In the genomic region with DNA sequence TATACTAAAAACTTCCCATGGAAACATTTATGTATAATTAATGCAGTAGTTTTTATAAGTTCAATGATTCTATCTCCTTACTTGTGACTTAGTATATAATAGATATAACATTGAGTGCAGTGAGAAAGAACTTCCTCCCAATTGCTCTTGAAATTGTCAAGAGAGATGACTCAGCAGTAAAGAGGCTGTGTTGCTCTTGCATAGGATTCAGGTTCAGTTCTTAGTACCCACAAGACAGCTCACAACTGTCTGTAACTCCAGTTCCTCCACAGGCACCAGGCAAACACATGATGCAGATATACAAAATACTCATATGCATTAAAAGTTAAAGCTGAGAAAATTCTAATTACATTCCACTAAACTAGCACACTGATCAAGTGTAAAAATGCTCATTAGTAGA, we compare ENCODE assay signal across 25 mouse cellular contexts. TPM values are rescaled to one million over a fixed set of nuclear protein-coding genes. Genes with fewer than 3 reads are reported as not detected.
A peak's percentile ranks its signal among the peaks of the same experiment; 100 is the strongest.
DNase-seq lines count a peak whose midpoint lies in the region; ATAC-seq and TF ChIP-seq lines count a peak whose summit lies in the region.
"Had no signal": no experiment of that assay in that cellular context is flagged by ENCODE, and none has a peak within 500 bp of the region (broad histone marks: within the 10 kb centered on the region; RNA-seq: fewer than 3 reads in every experiment).

No protein-coding gene starts in this region.

- no peak for TF ChIP-seq EP300 in CH12.LX (IDR thresholded peaks at IDR 0.05; ENCODE audit: low read length)

- TF ChIP-seq POLR2A in CH12.LX (IDR thresholded peaks at IDR 0.05; ENCODE audit: low read depth, low read length), result no peak

- H3K36me3 ChIP-seq in CH12.LX (replicated peaks in 1 of 2; ENCODE audit: control insufficient read depth in 1 of 2, insufficient read depth in 1 of 2, low read length in 1 of 2), result peaks cover 20 to 52% of the 10 kb centered on the region in 2 experiments
- peaks cover 47% of the 10 kb centered on the region for H3K36me3 ChIP-seq in liver, embryonic 13.5 days

- no peaks in the 10 kb centered on the region for H3K9me3 ChIP-seq in CH12.LX (replicated peaks; ENCODE audit: low read length)
- no peaks in the 10 kb centered on the region for H3K9me3 ChIP-seq in liver, embryonic 13.5 days (replicated peaks)
- H3K9me3 ChIP-seq: heart, embryonic 12.5 days; limb, embryonic 10.5 days; midbrain, embryonic 13.5 days; neural tube, embryonic 13.5 days had no signal

- H3K27me3 ChIP-seq in CH12.LX (replicated peaks), result no peaks in the 10 kb centered on the region
- no peaks in the 10 kb centered on the region for H3K27me3 ChIP-seq in liver, embryonic 13.5 days
- H3K27me3 ChIP-seq: heart, embryonic 12.5 days; midbrain, embryonic 13.5 days; neural tube, embryonic 13.5 days; Patski had no signal

- in situ Hi-C loops in CH12.LX (cut with MboI; ENCODE audit: low pct_ligation_motif_present, low pct_unique_long_range_greater_than_20kb, low sequenced_read_pairs), result loop anchor here (10.0 kb wide), 1 partner anchor 347 kb away; no protein-coding TSS in a partner anchor

- peak; percentile 57; the same call in 1 of the 2 replicates for ATAC-seq in liver, embryonic 13.5 days (ENCODE audit: low read depth)
- ATAC-seq in megakaryocyte-erythroid progenitor cell, adult 5-6 weeks (replicated peaks; ENCODE audit: low FRiP score, low TSS enrichment, poor library complexity, severe bottlenecking), result 0 out of 2 replicates have a peak, but pooled peaks have one; percentile 18
- ATAC-seq: midbrain, embryonic 13.5 days; Patski had no signal

- H3K79me2 ChIP-seq in CH12.LX (replicated peaks; ENCODE audit: control insufficient read depth, extremely low read depth, insufficient read depth, poor library complexity, severe bottlenecking), result no peaks in the 10 kb centered on the region

- no peak for TF ChIP-seq RAD21 in CH12.LX (IDR thresholded peaks at IDR 0.05; ENCODE audit: low read depth, low read length)

- no peak overlapping the region for H3K27ac ChIP-seq in CH12.LX (ENCODE audit: insufficient read depth, low read depth)
- H3K27ac ChIP-seq in liver, embryonic 13.5 days, result peak overlapping the region; percentile 74
- H3K27ac ChIP-seq in layer of hippocampus, adult 2 months, result no peak overlapping the region
- H3K27ac ChIP-seq: hindbrain, embryonic 14.5 days; left cerebral cortex, adult 2 months; limb, embryonic 10.5 days; macrophage; midbrain, embryonic 13.5 days; neural tube, embryonic 13.5 days had no signal

- TF ChIP-seq CTCF in CH12.LX (conservative IDR thresholded peaks at IDR 0.05 in 1 of 2, IDR thresholded peaks at IDR 0.05 in 1 of 2; ENCODE audit: low read depth in 2 of 2, low read length in 2 of 2), result no peak
- TF ChIP-seq CTCF in layer of hippocampus, adult 2 months (conservative IDR thresholded peaks at IDR 0.05), result no peak

- dilution Hi-C loops in CH12.LX (cut with MboI; ENCODE audit: extremely low pct_ligation_motif_present, extremely low pct_unique_long_range_greater_than_20kb, low sequenced_read_pairs), result no loop called here

- DNase-seq in CH12.LX (ENCODE audit: extremely low read depth) (peak; percentile 45), MEL-GATA-1-ER (ENCODE audit: extremely low read depth, low read depth) (peak; percentile 78)
- DNase-seq in liver, embryonic 13.5 days, result no peak
- no peak for DNase-seq in retina, embryonic 14.5 days (ENCODE audit: low spot score)
- no peak for DNase-seq in testis, postnatal 14 days (ENCODE audit: low spot score)
- no peak for DNase-seq in layer of hippocampus, adult 2 months (ENCODE audit: low spot score in 2 of 2)
- DNase-seq: adrenal gland, postnatal 10 days; cerebellum, postnatal 14 days; embryo, embryonic 11 days; kidney, adult 8-10 months; kidney, postnatal 36 days; layer of hippocampus, adult 9-11 months; lung, adult 2 months; right cerebral cortex, postnatal 14 days; spleen, adult 18-20 months; thymus, adult 18-20 months had no signal

- no peak overlapping the region for H3K4me3 ChIP-seq in CH12.LX (replicated peaks in 1 of 3; ENCODE audit: low read depth in 2 of 3, low read length in 2 of 3, poor library complexity in 1 of 3)
- no peak overlapping the region for H3K4me3 ChIP-seq in liver, embryonic 13.5 days (replicated peaks)
- H3K4me3 ChIP-seq in layer of hippocampus, adult 2 months, result no peak overlapping the region
- H3K4me3 ChIP-seq: heart, embryonic 12.5 days; left cerebral cortex, adult 2 months; limb, embryonic 10.5 days; midbrain, embryonic 13.5 days; neural tube, embryonic 13.5 days had no signal

- peaks cover 3 to 38% of the 10 kb centered on the region in 2 experiments; a peak in 3 of 4 replicates for H3K4me1 ChIP-seq in CH12.LX (ENCODE audit: control insufficient read depth in 1 of 2, insufficient read depth in 2 of 2)
- peaks cover 42% of the 10 kb centered on the region for H3K4me1 ChIP-seq in liver, embryonic 13.5 days (replicated peaks)
- H3K4me1 ChIP-seq: limb, embryonic 10.5 days; midbrain, embryonic 13.5 days; neural tube, embryonic 13.5 days had no signal

- H3K4me2 ChIP-seq in CH12.LX (ENCODE audit: insufficient read depth, low read depth, poor library complexity, severe bottlenecking), result no peak overlapping the region
- H3K4me2 ChIP-seq in liver, embryonic 13.5 days, result no peak overlapping the region
- H3K4me2 ChIP-seq: heart, embryonic 12.5 days; hindbrain, embryonic 14.5 days; midbrain, embryonic 13.5 days; neural tube, embryonic 13.5 days had no signal

- H3K9ac ChIP-seq in CH12.LX (ENCODE audit: insufficient read depth, low read depth), result no peak overlapping the region
- H3K9ac ChIP-seq in liver, embryonic 13.5 days, result no peak overlapping the region
- H3K9ac ChIP-seq: heart, embryonic 12.5 days; hindbrain, embryonic 14.5 days; midbrain, embryonic 13.5 days; neural tube, embryonic 13.5 days had no signal

TF ChIP-seq in CH12.LX, 34 proteins besides CTCF, POLR2A, EP300 and RAD21:
- TF ChIP-seq POLR2AphosphoS2 (IDR thresholded peaks at IDR 0.05; ENCODE audit: low read depth, low read length), result no peak
- peak; percentile 96 for TF ChIP-seq MAFK (IDR thresholded peaks at IDR 0.05; ENCODE audit: insufficient replicate concordance, low read length)
- no peak for TF ChIP-seq MAX (IDR thresholded peaks at IDR 0.05; ENCODE audit: low read length)

RNA-seq across cellular contexts. Expression of gene Vmp1, which starts 25.8 kb away (rescaled TPM):
- total RNA-seq in CH12.LX (2012; rRNA removed) (80.9 and 86.9 TPM in 2 replicates), CH12.LX (2014; rRNA removed) (209 and 231 TPM in 2 replicates)
- 166 and 167 TPM in 2 replicates for polyA plus RNA-seq in CH12.LX (2012; ENCODE audit: insufficient read length, low read depth)
- 89.2 and 103 TPM in 2 replicates for polyA plus RNA-seq in liver, embryonic 13.5 days (2015; fragmentation: Nextera tagmentation; extraction: Ambion mirVana)
- 91.2 and 111 TPM in 2 replicates for total RNA-seq in megakaryocyte-erythroid progenitor cell, adult 5-6 weeks (2014; fragmentation: Nextera tagmentation)
- total RNA-seq in megakaryocyte-erythroid progenitor cell, adult 5-6 weeks (2017), result 105 and 148 TPM in 2 replicates
- total RNA-seq in layer of hippocampus, adult 2 months (2021), result 100 to 1,000 TPM; 111 to 139 TPM

RNA-seq across cellular contexts. Expression of gene Ptrh2, which starts 25.9 kb away (rescaled TPM):
- total RNA-seq in CH12.LX (2012; rRNA removed) (29.8 and 39.4 TPM in 2 replicates), CH12.LX (2014; rRNA removed) (34.7 and 40.9 TPM in 2 replicates)
- 48.2 and 54.5 TPM in 2 replicates for polyA plus RNA-seq in CH12.LX (2012; ENCODE audit: insufficient read length, low read depth)
- polyA plus RNA-seq in liver, embryonic 13.5 days (2015; fragmentation: Nextera tagmentation; extraction: Ambion mirVana), result 23.0 and 23.3 TPM in 2 replicates
- 28.9 and 35.7 TPM in 2 replicates for total RNA-seq in megakaryocyte-erythroid progenitor cell, adult 5-6 weeks (2014; fragmentation: Nextera tagmentation)
- 39.3 and 39.6 TPM in 2 replicates for total RNA-seq in megakaryocyte-erythroid progenitor cell, adult 5-6 weeks (2017)
- 10 to 100 TPM in 1 of 2 experiments, 1 to 10 TPM in 1; 9.0 to 10.1 TPM for total RNA-seq in layer of hippocampus, adult 2 months (2021)

Comparison
In these comparisons a context has a peak if more than half of its experiments do, and no peak if none do; other contexts are left out.
1. DNase-seq: peak in CH12.LX (single experiment) and MEL-GATA-1-ER (single experiment); none in liver, embryonic 13.5 days (single experiment), retina, embryonic 14.5 days (single experiment), testis, postnatal 14 days (single experiment) and layer of hippocampus, adult 2 months (0 of 2).